Mouse (Mus musculus): ENCODE measurements around the gene Atxn7l1.

GRCm38 (mm10) chr12:33190133-33190532, 42.6 kb downstream of the Atxn7l1 start:
- TF ChIP-seq GATA1 (IDR thresholded peaks at IDR 0.05; ENCODE audit: low read length) (no peak), TAL1 (IDR thresholded peaks at IDR 0.05; ENCODE audit: low read length) (no peak)

Data from erythroblast, embryonic 14.5 days (primary cell).